Mouse (Mus musculus) CD4-positive naive resting alpha-beta T cell, adult 76 days (primary cell): ENCODE measurements around the gene Mta1. TPM values are rescaled to one million over a fixed set of nuclear protein-coding genes. Genes with fewer than 3 reads are reported as not detected.

Experiments
- total RNA-seq: library from RNA; stranded (reverse); gene quantifications from one replicate; pipeline ENCODE4 v1.2.4, GENCODE M21; 2023

Mta1 gene
- total RNA-seq, result 79.1 TPM

DNA sequence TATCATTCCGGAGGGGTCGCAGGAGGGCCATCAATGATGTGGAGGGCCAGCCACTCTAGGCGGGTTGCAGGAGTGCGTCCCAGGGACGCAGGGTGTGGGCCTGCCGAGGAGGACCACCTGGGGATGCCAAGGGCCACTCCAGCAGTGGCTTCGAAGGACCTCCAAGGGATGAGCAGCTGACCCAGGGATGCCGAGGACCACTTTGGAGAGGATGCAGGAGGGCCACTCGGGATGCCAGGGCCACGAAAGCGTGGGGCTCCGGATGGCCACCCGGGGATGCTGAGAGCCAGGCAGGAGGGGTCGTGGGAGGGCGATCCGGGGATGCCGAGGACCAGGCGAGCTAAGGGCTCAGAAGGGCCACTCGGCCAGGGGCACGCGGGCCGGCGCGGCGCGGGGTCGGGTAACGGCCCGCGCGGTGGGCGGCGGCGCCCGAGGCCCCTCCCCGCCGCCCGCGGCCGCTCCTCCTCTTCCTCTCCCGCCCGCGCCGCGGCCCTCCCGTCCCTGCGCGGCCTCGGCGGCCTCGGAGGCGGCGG is at the start of gene Mta1:
TSS of gene Mta1 (plus strand) at position 530 of the 533 bp plus-strand sequence.

DNA sequence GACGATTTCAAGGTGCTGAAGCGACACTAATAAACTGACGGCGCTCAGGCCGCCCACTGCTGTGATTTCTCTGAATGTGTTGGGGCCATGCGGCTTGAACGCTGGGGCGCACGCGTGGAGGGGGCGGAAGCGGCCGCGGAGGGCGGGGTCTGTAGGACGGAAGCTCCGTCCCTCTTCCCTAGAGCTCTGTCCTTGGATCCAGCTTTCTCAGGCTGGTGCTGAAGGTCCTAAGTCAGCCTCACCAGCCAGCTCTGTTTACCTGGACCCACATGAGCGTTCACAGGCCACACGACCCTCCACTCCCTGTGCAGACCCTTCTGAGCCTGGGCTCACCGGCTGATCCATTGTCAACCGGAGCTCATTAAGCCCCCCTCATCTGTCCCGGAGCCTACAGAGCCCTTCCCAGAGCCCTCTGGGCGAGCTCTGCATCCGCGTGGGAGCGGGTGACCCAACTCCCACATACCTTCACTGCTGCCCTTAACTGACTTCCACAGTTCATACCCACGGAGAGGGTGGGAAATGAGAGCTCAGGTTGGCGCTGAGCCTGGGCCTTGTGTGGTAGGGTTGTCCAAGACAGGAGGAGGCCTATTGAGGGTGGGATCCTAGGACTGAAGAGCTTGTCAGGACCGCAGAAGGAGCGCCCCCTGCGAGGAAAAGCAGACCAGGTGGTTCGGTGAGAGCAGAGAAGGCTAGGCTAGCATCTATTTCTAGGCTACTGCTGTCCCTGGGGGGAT is 23.6 kb upstream of the Mta1 start, which contains the start of gene Tex22:
TSS of gene Tex22 (plus strand) at position 174 of the 734 bp plus-strand sequence.

GRCm38 (mm10) chr12:113139908-113140615 is 42.0 kb downstream of the Mta1 start, which contains the start of gene Crip2:
Gene Crip2 (plus strand): TSS chr12:113140236.

DNA sequence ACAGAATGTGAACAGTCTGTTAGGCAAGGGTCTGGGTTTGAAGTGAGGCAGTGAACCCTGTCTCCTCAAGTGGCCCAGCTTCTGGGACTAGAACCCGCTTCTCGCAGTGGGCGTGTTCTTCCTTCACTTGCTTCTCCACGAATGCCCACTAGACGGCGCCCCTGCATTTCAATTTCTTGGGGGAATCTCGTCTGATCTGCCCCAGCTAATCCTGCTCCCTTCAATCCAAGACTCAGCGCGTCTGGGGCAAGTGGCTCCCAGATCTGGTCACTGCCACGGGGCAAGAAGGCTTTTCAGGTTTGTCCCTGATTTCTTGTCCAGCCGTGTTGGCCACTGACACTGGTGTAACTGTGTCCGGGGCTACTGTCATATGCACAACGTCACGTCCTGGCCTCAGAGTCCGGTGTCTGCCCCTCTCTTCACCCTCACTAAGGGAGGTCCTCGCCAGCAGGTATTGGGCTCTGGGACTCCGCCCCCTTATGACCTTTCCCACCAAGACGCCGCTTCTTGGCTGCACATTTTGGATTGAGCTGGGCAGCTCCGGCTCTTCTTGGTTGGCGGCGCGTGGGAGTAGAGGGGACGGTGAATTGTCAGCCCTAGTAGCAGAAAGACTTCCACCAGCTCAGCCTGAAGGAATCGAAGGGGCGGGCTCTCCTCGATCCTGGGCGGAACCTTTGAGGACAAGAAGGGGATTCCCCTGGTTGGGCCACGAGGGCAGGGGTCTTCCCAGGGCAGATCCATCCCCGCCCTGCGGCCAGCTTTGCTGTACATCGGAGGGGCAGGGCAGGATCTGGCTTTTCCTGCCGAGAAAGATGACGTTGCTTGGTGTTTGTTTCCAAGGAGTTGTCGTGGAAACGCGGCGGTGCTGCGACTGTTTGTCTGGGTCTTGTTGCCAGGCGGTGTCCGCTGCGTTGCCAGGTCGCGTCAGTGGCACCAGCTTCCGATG is 48.3 kb downstream of the Mta1 start, which contains the start of gene Crip1:
TSS of gene Crip1 (plus strand) at position 205 of the 946 bp plus-strand sequence.

GRCm38 (mm10) chr12:113155887-113156539 is 57.9 kb downstream of the Mta1 start, which contains the start of gene Tedc1:
Gene Tedc1 (plus strand): TSS chr12:113156421.

DNA sequence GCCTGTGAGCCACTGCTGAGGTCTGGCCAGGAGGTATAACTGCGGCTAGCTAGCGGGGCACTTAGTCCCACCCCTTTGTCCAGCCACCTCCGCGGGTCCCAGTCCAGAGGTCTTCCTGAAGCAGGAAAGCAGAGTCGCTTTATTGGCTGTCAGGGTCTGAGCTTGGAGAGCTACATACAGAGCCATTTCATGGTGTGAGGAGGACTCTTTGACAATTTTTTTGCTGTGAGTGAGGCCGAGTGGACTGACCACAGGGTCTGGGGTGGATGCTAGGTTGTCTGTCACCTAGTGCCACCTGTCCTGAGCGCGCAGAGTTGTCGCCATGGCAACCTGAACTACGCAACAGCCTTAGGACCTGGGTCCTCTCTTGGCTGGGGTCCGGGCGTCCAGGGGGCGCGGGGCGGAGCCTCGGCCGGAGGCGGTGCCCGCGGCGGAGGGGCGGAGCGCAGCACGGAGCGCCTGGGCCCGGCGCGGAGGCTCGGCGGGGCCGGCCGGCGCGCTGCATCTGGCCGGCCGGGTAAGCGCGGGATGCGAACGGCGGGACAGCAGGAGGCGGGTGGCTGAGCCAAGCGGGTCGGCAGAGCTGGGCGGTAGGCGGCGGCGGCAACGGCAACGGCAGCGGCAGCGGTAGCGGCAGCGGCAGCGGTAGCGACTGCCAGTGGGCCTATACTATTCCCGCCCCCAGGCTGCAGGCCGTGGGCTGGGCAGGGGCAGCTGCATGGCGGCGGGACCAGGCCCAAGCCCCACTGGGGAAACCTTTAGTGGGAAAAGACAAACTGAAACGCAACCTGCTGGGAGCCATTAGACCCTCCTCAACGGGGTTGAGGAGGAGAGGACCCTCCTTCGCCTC is 87.6 kb downstream of the Mta1 start, which contains the start of gene Tmem121:
TSS of gene Tmem121 (plus strand) at position 489 of the 850 bp plus-strand sequence.

Other genes starting within 250 kb of the Mta1 start
- 520 TPM for gene Gpr132, start 230.1 kb upstream of the Mta1 start, total RNA-seq
- gene Jag2, start 168.5 kb upstream of the Mta1 start, total RNA-seq, result 9.7 TPM
- 28.0 TPM for gene Nudt14, start 156.2 kb upstream of the Mta1 start, total RNA-seq
- 42.4 TPM for gene Btbd6, start 121.8 kb upstream of the Mta1 start, total RNA-seq
- 220 TPM for gene Brf1, start 97.6 kb upstream of the Mta1 start, total RNA-seq
- 69.6 TPM for gene Pacs2, start 83.8 kb upstream of the Mta1 start, total RNA-seq
- not detected for gene Tex22, start 23.8 kb upstream of the Mta1 start, total RNA-seq
- 11.9 TPM for gene Crip2, start 42.0 kb downstream of the Mta1 start, total RNA-seq
- 840 TPM for gene Crip1, start 48.0 kb downstream of the Mta1 start, total RNA-seq
- 10.1 TPM for gene Tedc1, start 58.1 kb downstream of the Mta1 start, total RNA-seq
- 0.47 TPM for gene Tmem121, start 87.7 kb downstream of the Mta1 start, total RNA-seq